Comparison of ENCODE assay signal across 10 mouse cellular contexts in genomic region chr13:20297841-20298240, GRCm38 (mm10).
DNase-seq lines count a peak whose midpoint lies in the region; ATAC-seq and TF ChIP-seq lines count a peak whose summit lies in the region.
"Had no signal": no experiment of that assay in that cellular context is flagged by ENCODE, and none has a peak within 500 bp of the region (broad histone marks: within the 10 kb centered on the region; RNA-seq: fewer than 3 reads in every experiment).

No protein-coding gene starts in this region.

- ATAC-seq in midbrain, embryonic 15.5 days (replicated peaks) = peak; percentile 53

- H3K9me3 ChIP-seq in hindbrain, embryonic 10.5 days = no peaks in the 10 kb centered on the region
- no peaks in the 10 kb centered on the region for H3K9me3 ChIP-seq in midbrain, embryonic 15.5 days

- no peak overlapping the region for H3K27ac ChIP-seq in kidney, adult 2 months (ENCODE audit: insufficient read depth, low read depth, low read length)
- H3K27ac ChIP-seq in hindbrain, embryonic 10.5 days = no peak overlapping the region
- no peak overlapping the region for H3K27ac ChIP-seq in midbrain, embryonic 15.5 days
- H3K27ac ChIP-seq: macrophage had no signal

- intact Hi-C loops in left cerebral cortex, postnatal 10 days (cut with DNase I) = loop anchor here (2.0 to 10.0 kb wide), 4 partner anchors 737 to 1027 kb away; no protein-coding TSS in a partner anchor

- no peak for TF ChIP-seq POLR2A in kidney, adult 2 months (IDR thresholded peaks at IDR 0.05; ENCODE audit: low read depth, low read length)

- WGBS in kidney, adult 2 months = 21% methylated on average over 3 of the region's 3 CpGs
- WGBS in hindbrain, embryonic 10.5 days = 12% methylated on average over 3 of the region's 3 CpGs
- WGBS in midbrain, embryonic 15.5 days = 11% methylated on average over 3 of the region's 3 CpGs

- H3K4me1 ChIP-seq in kidney, adult 2 months (ENCODE audit: control insufficient read depth, insufficient read depth, low read length) = no peaks in the 10 kb centered on the region
- H3K4me1 ChIP-seq in hindbrain, embryonic 10.5 days (replicated peaks) = no peaks in the 10 kb centered on the region
- no peaks in the 10 kb centered on the region for H3K4me1 ChIP-seq in midbrain, embryonic 15.5 days

- peak; percentile 55 for DNase-seq in kidney, adult 2 months
- DNase-seq in kidney, adult 11 months = no peak
- peak; percentile 80 for DNase-seq in adipocyte (ENCODE audit: low spot score)
- DNase-seq in embryo, embryonic 10.5 days (ENCODE audit: low spot score) = peak; percentile 84
- DNase-seq in hindbrain, embryonic 10.5 days (ENCODE audit: low spot score) = peak; percentile 66
- DNase-seq in left cerebral cortex, postnatal 10 days (ENCODE audit: extremely low spot score in 1 of 2, low spot score in 2 of 2) = peak; percentile 55 to 64
- DNase-seq in splenic B cell, adult 2 months (ENCODE audit: low read depth, low spot score) = peak; percentile 67

- no peaks in the 10 kb centered on the region for H3K27me3 ChIP-seq in kidney, adult 2 months (replicated peaks; ENCODE audit: control insufficient read depth, insufficient read depth, low read length)
- H3K27me3 ChIP-seq in hindbrain, embryonic 10.5 days (ENCODE audit: insufficient read depth, poor library complexity, severe bottlenecking) = no peaks in the 10 kb centered on the region
- no peaks in the 10 kb centered on the region for H3K27me3 ChIP-seq in midbrain, embryonic 15.5 days (replicated peaks)
- H3K27me3 ChIP-seq in splenic B cell, adult 2 months (ENCODE audit: control insufficient read depth, insufficient read depth, low read length, poor library complexity, severe bottlenecking) = no peaks in the 10 kb centered on the region

- H3K9ac ChIP-seq in midbrain, embryonic 15.5 days = no peak overlapping the region

- H3K36me3 ChIP-seq in kidney, adult 2 months (ENCODE audit: control insufficient read depth, insufficient read depth, low read length) = no peaks in the 10 kb centered on the region
- no peaks in the 10 kb centered on the region for H3K36me3 ChIP-seq in hindbrain, embryonic 10.5 days
- no peaks in the 10 kb centered on the region for H3K36me3 ChIP-seq in midbrain, embryonic 15.5 days (replicated peaks)
- peaks cover 3% of the 10 kb centered on the region; the same call in 1 of the 2 replicates for H3K36me3 ChIP-seq in splenic B cell, adult 2 months (ENCODE audit: control insufficient read depth, insufficient read depth, low read length, poor library complexity, severe bottlenecking)

- peak; percentile 76 for TF ChIP-seq CTCF in kidney, adult 2 months (conservative IDR thresholded peaks at IDR 0.05; ENCODE audit: insufficient read depth, insufficient read length, low read depth, low read length)

- no peak overlapping the region for H3K4me2 ChIP-seq in midbrain, embryonic 15.5 days

- H3K4me3 ChIP-seq in kidney, adult 2 months (ENCODE audit: insufficient read depth, low read depth, low read length) = no peak overlapping the region
- no peak overlapping the region for H3K4me3 ChIP-seq in hindbrain, embryonic 10.5 days
- H3K4me3 ChIP-seq in midbrain, embryonic 15.5 days = no peak overlapping the region
- H3K4me3 ChIP-seq: erythroblast, embryonic 14.5 days had no signal
